Mouse (Mus musculus) kidney, embryonic 15.5 days (tissue): ENCODE measurements around the gene Alb. TPM values are rescaled to one million over a fixed set of nuclear protein-coding genes. Genes with fewer than 3 reads are reported as not detected.

Experiments used
- ATAC-seq: fragments of 200-750 bp; cut with Nextera tagmentation; replicated peaks from 2 replicates; pipeline ENCODE4 v1.8.0; 2017; ENCODE audit warnings: moderate TSS enrichment; ENCODE audit not compliant: low FRiP score
- H3K27ac ChIP-seq: fragments of 300-500 bp; sonication (generic); 2 replicates; pipeline ENCODE4 v1.5.1; 2015; ENCODE audit warnings: mild to moderate bottlenecking, inconsistent platforms
- H3K27me3 ChIP-seq: fragments of 300-500 bp; sonication (generic); 2 replicates; pipeline ENCODE4 v1.6.1; 2015; ENCODE audit warnings: inconsistent platforms
- H3K36me3 ChIP-seq: fragments of 300-500 bp; sonication (generic); 2 replicates; pipeline ENCODE4 v1.6.1; 2015; ENCODE audit warnings: inconsistent platforms
- H3K4me1 ChIP-seq: fragments of 300-500 bp; sonication (generic); 2 replicates; pipeline ENCODE4 v1.6.1; 2015; ENCODE audit warnings: inconsistent platforms
- H3K4me2 ChIP-seq: fragments of 300-500 bp; sonication (generic); 2 replicates; pipeline ENCODE4 v1.6.1; 2015; ENCODE audit warnings: moderate library complexity, mild to moderate bottlenecking, inconsistent platforms
- H3K4me3 ChIP-seq: fragments of 300-500 bp; sonication (generic); replicated peaks from 2 replicates; pipeline ENCODE4 v1.5.1; 2015; ENCODE audit warnings: mild to moderate bottlenecking, inconsistent platforms
- H3K9ac ChIP-seq: fragments of 300-500 bp; sonication (generic); 2 replicates; pipeline ENCODE4 v1.6.1; 2015; ENCODE audit warnings: mild to moderate bottlenecking, inconsistent platforms
- H3K9me3 ChIP-seq: fragments of 300-500 bp; sonication (generic); replicated peaks from 2 replicates; pipeline ENCODE4 v1.6.1; 2016; ENCODE audit warnings: inconsistent platforms
- WGBS: fragments of 180-500 bp; shearing (Covaris S2); methylation state at CpG from one replicate; pipeline ENCODE4 v1.1.7; 2015; ENCODE audit warnings: mixed read lengths; 5-methylcytosine and 5-hydroxymethylcytosine counted together
- polyA plus RNA-seq: library from polyadenylated mRNA; unstranded; fragments of >200 nt; fragmentation: Nextera tagmentation; extraction: Ambion mirVana; gene quantifications from 2 replicates; pipeline ENCODE4 v1.2.1, GENCODE M21; 2015

Alb gene
- polyA plus RNA-seq, 1 experiment from 2014 or later = 64.9 TPM

- Histone ChIP-seq H3K4me1 (no peaks in the 10 kb centered on the region), H3K27ac (no peak overlapping the region), H3K9me3 (no peaks in the 10 kb centered on the region), H3K9ac (no peak overlapping the region), H3K4me2 (no peak overlapping the region), H3K36me3 (no peaks in the 10 kb centered on the region), H3K4me3 (no peak overlapping the region), H3K27me3 (no peaks in the 10 kb centered on the region)
- 77% methylated on average over 7 of the region's 7 CpGs for WGBS
- ATAC-seq = no peak
Observed at GRCm38 (mm10) chr5:90499509-90499908, 38.8 kb downstream of the Alb start.

DNA sequence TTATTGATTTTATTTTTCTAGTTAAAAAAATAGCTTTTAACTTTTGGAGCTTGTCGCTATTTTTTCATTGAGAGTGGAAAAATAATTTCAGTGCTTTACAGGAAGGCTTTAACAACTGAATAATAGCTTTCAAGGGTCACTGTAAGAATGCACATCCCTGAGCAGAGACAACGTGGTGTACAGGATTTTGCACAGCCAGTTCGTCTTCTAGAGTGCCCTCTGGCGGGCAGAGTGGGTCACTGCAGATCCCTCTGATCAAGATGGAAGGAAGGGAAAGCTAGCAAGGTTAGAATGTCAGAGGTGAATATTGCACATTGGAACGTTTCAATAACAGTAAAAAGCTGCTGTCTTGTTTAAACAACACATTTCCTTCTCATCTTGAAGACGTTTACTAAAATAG lies 40.0 kb downstream of the Alb start:
- no peaks in the 10 kb centered on the region for H3K9me3 ChIP-seq
- no peak overlapping the region for H3K27ac ChIP-seq
- WGBS = 5% methylated on average over 6 of the region's 6 CpGs
- H3K9ac ChIP-seq = no peak overlapping the region
- no peaks in the 10 kb centered on the region for H3K4me1 ChIP-seq
- no peaks in the 10 kb centered on the region for H3K27me3 ChIP-seq
- no peaks in the 10 kb centered on the region for H3K36me3 ChIP-seq
- H3K4me3 ChIP-seq = no peak overlapping the region
- H3K4me2 ChIP-seq = no peak overlapping the region
- peak; percentile 54; the same call in 1 of the 2 replicates for ATAC-seq

GRCm38 (mm10) chr5:90501752-90502151 lies 41.1 kb downstream of the Alb start:
- Histone ChIP-seq H3K9ac (no peak overlapping the region), H3K4me2 (no peak overlapping the region)
- 92% methylated on average over 5 of the region's 5 CpGs for WGBS

DNA sequence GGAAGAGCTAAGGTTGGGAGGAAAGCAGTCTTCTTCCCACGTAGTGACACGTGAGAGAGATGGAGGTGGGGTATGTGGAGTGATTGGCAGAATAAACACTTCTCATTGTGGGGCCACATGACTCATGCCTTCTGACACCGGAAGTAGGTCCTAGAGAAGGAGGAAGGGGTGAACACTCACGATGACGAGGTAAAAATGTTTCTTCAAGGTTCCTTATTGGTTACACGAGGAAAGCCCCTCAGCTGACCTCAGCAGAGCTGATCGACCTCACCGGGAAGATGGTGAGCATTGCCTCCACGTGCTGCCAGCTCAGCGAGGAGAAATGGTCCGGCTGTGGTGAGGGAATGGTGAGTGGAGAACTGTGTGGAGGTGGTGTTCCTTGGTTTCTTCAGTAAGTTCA lies 44.0 kb downstream of the Alb start:
- no peak for ATAC-seq
- H3K27me3 ChIP-seq = no peaks in the 10 kb centered on the region
- no peak overlapping the region for H3K4me2 ChIP-seq
- H3K4me3 ChIP-seq = no peak overlapping the region
- H3K36me3 ChIP-seq = no peaks in the 10 kb centered on the region
- no peak overlapping the region for H3K9ac ChIP-seq
- WGBS = 80% methylated on average over 11 of the region's 11 CpGs
- no peak overlapping the region for H3K27ac ChIP-seq
- H3K9me3 ChIP-seq = no peaks in the 10 kb centered on the region
- H3K4me1 ChIP-seq = 0 out of 2 replicates have a peak, but pooled peaks cover 4% of the 10 kb centered on the region

More at GRCm38 (mm10) chr5:90501752-90502151, 41.1 kb downstream of the Alb start:
- no peak overlapping the region for H3K27ac ChIP-seq
- ATAC-seq = no peak
- no peaks in the 10 kb centered on the region for H3K9me3 ChIP-seq
- H3K4me1 ChIP-seq = no peaks in the 10 kb centered on the region
- H3K4me3 ChIP-seq = no peak overlapping the region
- no peaks in the 10 kb centered on the region for H3K36me3 ChIP-seq
- no peaks in the 10 kb centered on the region for H3K27me3 ChIP-seq

DNA sequence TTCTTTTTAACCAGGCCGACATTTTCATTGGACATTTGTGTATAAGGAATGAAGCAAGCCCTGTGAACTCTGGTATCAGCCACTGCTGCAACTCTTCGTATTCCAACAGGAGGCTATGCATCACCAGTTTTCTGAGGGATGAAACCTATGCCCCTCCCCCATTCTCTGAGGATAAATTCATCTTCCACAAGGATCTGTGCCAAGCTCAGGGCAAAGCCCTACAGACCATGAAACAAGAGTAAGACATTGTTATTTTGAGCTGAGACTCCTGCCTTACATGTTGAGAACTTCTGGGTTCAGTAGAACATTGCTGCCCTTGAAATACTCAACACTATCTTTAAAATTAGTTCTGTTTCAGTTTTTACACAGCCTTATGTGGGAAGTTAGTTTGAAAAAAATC lies 45.8 kb downstream of the Alb start:
- no peak overlapping the region for H3K9ac ChIP-seq
- H3K36me3 ChIP-seq = no peaks in the 10 kb centered on the region
- ATAC-seq = 0 out of 2 replicates have a peak, but pooled peaks have one; percentile 50
- no peak overlapping the region for H3K27ac ChIP-seq
- no peak overlapping the region for H3K4me2 ChIP-seq
- 0 out of 2 replicates have a peak, but pooled peaks cover 4% of the 10 kb centered on the region for H3K4me1 ChIP-seq
- no peak overlapping the region for H3K4me3 ChIP-seq
- H3K27me3 ChIP-seq = no peaks in the 10 kb centered on the region
- 43% methylated on average over 2 of the region's 2 CpGs for WGBS
- no peaks in the 10 kb centered on the region for H3K9me3 ChIP-seq

DNA sequence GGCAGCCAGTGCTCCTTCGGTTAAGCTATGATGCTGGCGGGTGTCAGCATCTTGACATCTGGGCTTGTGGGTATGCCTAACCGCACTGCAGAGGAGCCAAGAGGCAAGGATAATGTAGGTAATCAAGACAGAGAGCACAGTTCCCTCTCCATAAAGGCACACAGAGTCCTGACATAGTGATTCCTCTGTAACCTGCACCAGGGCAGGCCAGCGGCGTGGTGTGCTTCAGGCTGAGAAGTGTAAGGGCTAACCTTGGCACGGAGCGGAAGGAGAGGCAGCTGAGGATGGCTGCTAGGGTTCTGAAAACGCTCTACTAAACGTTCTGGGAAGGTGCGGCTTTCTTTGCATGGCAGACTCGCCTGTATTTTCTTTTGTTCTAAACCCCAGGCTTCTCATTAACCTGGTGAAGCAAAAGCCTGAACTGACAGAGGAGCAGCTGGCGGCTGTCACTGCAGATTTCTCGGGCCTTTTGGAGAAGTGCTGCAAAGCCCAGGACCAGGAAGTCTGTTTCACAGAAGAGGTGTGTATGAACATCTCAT lies 46.8 kb downstream of the Alb start:
- 54% methylated on average over 13 of the region's 13 CpGs for WGBS
- ATAC-seq = peak; percentile 55
- no peaks in the 10 kb centered on the region for H3K9me3 ChIP-seq

DNA sequence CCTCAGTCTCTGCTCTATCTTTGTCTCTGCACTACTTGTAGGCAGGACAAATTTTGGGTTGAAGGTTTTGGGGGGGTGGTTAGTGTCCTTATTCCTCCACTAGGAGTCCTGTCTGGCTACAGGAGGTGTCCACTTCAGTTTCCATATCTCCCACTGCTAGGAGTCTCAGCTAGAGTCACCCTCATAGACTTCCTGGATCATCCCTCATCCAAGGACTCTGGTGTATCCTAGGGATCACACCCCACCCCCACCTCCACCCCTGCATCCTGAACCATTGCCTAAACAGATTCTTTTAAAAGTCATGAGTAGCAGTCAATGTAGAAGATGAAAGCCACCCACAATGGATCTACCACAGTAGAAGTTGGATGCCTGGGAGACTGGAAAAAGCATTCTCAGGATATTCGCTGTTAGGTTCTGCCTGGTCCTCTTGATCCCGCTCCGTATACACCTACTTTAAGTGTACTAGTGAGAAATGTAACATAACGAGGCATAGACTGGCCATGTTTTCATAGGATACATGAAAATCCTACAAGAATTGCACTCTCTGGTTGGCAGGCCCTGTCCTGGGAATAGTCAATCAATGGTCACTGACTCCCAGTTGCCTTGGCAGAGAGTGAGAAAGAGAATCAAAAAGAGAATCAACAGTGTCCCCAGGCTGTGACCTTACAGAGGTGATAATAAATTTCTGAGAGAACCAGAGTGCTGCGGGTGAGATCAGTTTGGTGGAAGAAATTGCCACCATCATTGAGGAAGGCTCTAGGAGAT lies 49.3 kb downstream of the Alb start:
- no peak for ATAC-seq
- H3K4me2 ChIP-seq = no peak overlapping the region
- H3K4me3 ChIP-seq = no peak overlapping the region
- no peak overlapping the region for H3K27ac ChIP-seq
- H3K36me3 ChIP-seq = no peaks in the 10 kb centered on the region
- 85% methylated on average over 5 of the region's 5 CpGs for whole genome bisulfite sequencing
- 0 out of 2 replicates have a peak, but pooled peaks cover 4% of the 10 kb centered on the region for H3K4me1 ChIP-seq
- no peaks in the 10 kb centered on the region for H3K27me3 ChIP-seq
- no peak overlapping the region for H3K9ac ChIP-seq
- H3K9me3 ChIP-seq = no peaks in the 10 kb centered on the region

More for the DNA sequence above, 46.8 kb downstream of the Alb start:
- H3K4me2 ChIP-seq = no peak overlapping the region
- H3K36me3 ChIP-seq = no peaks in the 10 kb centered on the region
- H3K27ac ChIP-seq = peak overlapping the region; percentile 60; the same call in 1 of the 2 replicates
- no peaks in the 10 kb centered on the region for H3K27me3 ChIP-seq
- no peak overlapping the region for H3K4me3 ChIP-seq
- H3K9ac ChIP-seq = no peak overlapping the region
- 0 out of 2 replicates have a peak, but pooled peaks cover 4% of the 10 kb centered on the region for H3K4me1 ChIP-seq

- 78% methylated on average over 6 of the region's 6 CpGs for WGBS
- no peak overlapping the region for H3K27ac ChIP-seq
Observed at GRCm38 (mm10) chr5:90512288-90512955, 51.7 kb downstream of the Alb start.

DNA sequence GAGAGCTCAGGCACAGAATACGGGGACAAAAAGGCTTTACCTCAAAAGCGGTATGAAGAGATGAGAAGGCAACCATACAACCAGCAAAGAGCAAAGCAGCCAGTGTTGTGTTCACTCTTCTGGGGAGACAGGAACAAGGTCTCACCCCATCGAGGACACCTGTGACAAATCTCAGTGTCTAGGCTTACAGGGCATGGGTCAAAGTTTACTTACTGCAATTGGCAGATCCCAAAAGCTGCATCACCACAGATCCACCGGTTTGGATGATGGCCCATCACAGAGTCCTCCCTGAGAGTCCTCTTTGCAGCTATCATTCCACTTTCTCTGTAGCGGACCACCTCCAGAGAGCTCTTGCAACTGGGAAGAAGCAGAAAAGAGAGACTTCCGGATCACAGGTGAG lies 54.9 kb downstream of the Alb start:
- H3K9me3 ChIP-seq = no peaks in the 10 kb centered on the region
- no peak for ATAC-seq
- no peak overlapping the region for H3K9ac ChIP-seq
- H3K27ac ChIP-seq = no peak overlapping the region
- no peaks in the 10 kb centered on the region for H3K27me3 ChIP-seq
- no peaks in the 10 kb centered on the region for H3K4me1 ChIP-seq
- H3K36me3 ChIP-seq = no peaks in the 10 kb centered on the region
- H3K4me3 ChIP-seq = no peak overlapping the region
- WGBS = 89% methylated on average over 6 of the region's 6 CpGs
- H3K4me2 ChIP-seq = no peak overlapping the region

More at GRCm38 (mm10) chr5:90512288-90512955, 51.7 kb downstream of the Alb start:
- Histone ChIP-seq H3K4me2 (no peak overlapping the region), H3K9me3 (no peaks in the 10 kb centered on the region), H3K4me3 (no peak overlapping the region), H3K27me3 (no peaks in the 10 kb centered on the region), H3K9ac (no peak overlapping the region), H3K36me3 (no peaks in the 10 kb centered on the region), H3K4me1 (0 out of 2 replicates have a peak, but pooled peaks cover 1% of the 10 kb centered on the region)
- no peak for ATAC-seq

- peak within 1 kb of the TSS; percentile 82 for H3K27ac ChIP-seq
- H3K36me3 ChIP-seq = no peaks in the 10 kb centered on the region
- no peaks in the 10 kb centered on the region for H3K4me1 ChIP-seq
- ATAC-seq = peak; percentile 79
- H3K4me3 ChIP-seq = no peak within 1 kb of the TSS
- no peak within 1 kb of the TSS for H3K4me2 ChIP-seq
- 59% methylated on average over 6 of the region's 6 CpGs for WGBS
- no peaks in the 10 kb centered on the region for H3K9me3 ChIP-seq
- no peak within 1 kb of the TSS for H3K9ac ChIP-seq
- H3K27me3 ChIP-seq = no peaks in the 10 kb centered on the region
Observed at GRCm38 (mm10) chr5:90518356-90519100, 57.8 kb downstream of the Alb start, which contains the start of gene Afm. Gene Afm, plus strand, starts transcription at chr5:90518932.
